In genomic region chr9:44067241-44067959, GRCm38 (mm10) we compare ENCODE assay signal across 8 mouse cellular contexts. TPM values are rescaled to one million over a fixed set of nuclear protein-coding genes. Genes with fewer than 3 reads are reported as not detected.
DNase-seq lines count a peak whose midpoint lies in the region; ATAC-seq lines count a peak whose summit lies in the region.

No protein-coding gene starts in this region.

- ATAC-seq in erythroblast, adult 5-6 weeks (replicated peaks; ENCODE audit: low FRiP score, poor library complexity, severe bottlenecking): no peak
- peak; percentile 57 for ATAC-seq in intestine, embryonic 15.5 days
- ATAC-seq in neural tube, embryonic 15.5 days (ENCODE audit: low FRiP score): peak; percentile 61

- H3K4me1 ChIP-seq in erythroblast, embryonic 14.5 days (ENCODE audit: control insufficient read depth): peaks cover 14% of the 10 kb centered on the region
- peaks cover 22% of the 10 kb centered on the region for H3K4me1 ChIP-seq in intestine, embryonic 15.5 days (replicated peaks)
- peaks cover 25% of the 10 kb centered on the region for H3K4me1 ChIP-seq in neural tube, embryonic 15.5 days

- peak; percentile 63 to 73 for DNase-seq in thymus, adult 18-20 months
- no peak for DNase-seq in thymus, postnatal 25 days
- DNase-seq in right cerebral cortex, postnatal 36 days (ENCODE audit: low spot score in 2 of 2): no peak
- no peak for DNase-seq in ovary, postnatal 14 days (ENCODE audit: low spot score)

- no peaks in the 10 kb centered on the region for H3K36me3 ChIP-seq in erythroblast, embryonic 14.5 days (ENCODE audit: control insufficient read depth)
- no peaks in the 10 kb centered on the region for H3K36me3 ChIP-seq in intestine, embryonic 15.5 days
- H3K36me3 ChIP-seq in neural tube, embryonic 15.5 days: no peaks in the 10 kb centered on the region

- H3K9me3 ChIP-seq in erythroblast, embryonic 14.5 days (ENCODE audit: control insufficient read depth, low read length): no peaks in the 10 kb centered on the region
- H3K9me3 ChIP-seq in intestine, embryonic 15.5 days: no peaks in the 10 kb centered on the region
- no peaks in the 10 kb centered on the region for H3K9me3 ChIP-seq in neural tube, embryonic 15.5 days (replicated peaks)

- H3K27ac ChIP-seq in intestine, embryonic 15.5 days: no peak overlapping the region
- peak overlapping the region; percentile 49 for H3K27ac ChIP-seq in neural tube, embryonic 15.5 days (replicated peaks)

- 7% methylated on average over 15 of the region's 15 CpGs for WGBS in intestine, embryonic 15.5 days
- WGBS in neural tube, embryonic 15.5 days: 8% methylated on average over 15 of the region's 15 CpGs

- peaks cover 16% of the 10 kb centered on the region for H3K27me3 ChIP-seq in erythroblast, embryonic 14.5 days (ENCODE audit: control insufficient read depth)
- no peaks in the 10 kb centered on the region for H3K27me3 ChIP-seq in intestine, embryonic 15.5 days (replicated peaks)
- peaks cover 4% of the 10 kb centered on the region; the same call in 1 of the 2 replicates for H3K27me3 ChIP-seq in neural tube, embryonic 15.5 days (replicated peaks)

- peak overlapping the region; percentile 39 for H3K9ac ChIP-seq in intestine, embryonic 15.5 days
- H3K9ac ChIP-seq in neural tube, embryonic 15.5 days (replicated peaks): peak overlapping the region; percentile 60

- H3K4me2 ChIP-seq in intestine, embryonic 15.5 days (replicated peaks): peak overlapping the region; percentile 94
- peak overlapping the region; percentile 95 for H3K4me2 ChIP-seq in neural tube, embryonic 15.5 days

- peak overlapping the region; percentile 62 for H3K4me3 ChIP-seq in erythroblast, embryonic 14.5 days (replicated peaks)
- peak overlapping the region; percentile 48 for H3K4me3 ChIP-seq in intestine, embryonic 15.5 days (replicated peaks)
- H3K4me3 ChIP-seq in neural tube, embryonic 15.5 days (replicated peaks): peak overlapping the region; percentile 62

RNA-seq across cellular contexts. Expression of gene Usp2, which starts 0.6 kb away (rescaled TPM):
- 0.05 TPM in 1 of 2 replicates, not detected in the other for polyA plus RNA-seq in erythroblast, embryonic 14.5 days (2012)
- total RNA-seq in erythroblast, adult 5-6 weeks (2015; ENCODE audit: low replicate concordance): 1.0 and 1.3 TPM in 2 replicates
- total RNA-seq in erythroblast, adult 5-6 weeks (2017; ENCODE audit: low replicate concordance): 0.28 and 5.7 TPM in 2 replicates
- polyA plus RNA-seq in intestine, embryonic 15.5 days (2015; fragmentation: Nextera tagmentation; extraction: Ambion mirVana): 10.8 and 16.6 TPM in 2 replicates
- polyA plus RNA-seq in neural tube, embryonic 15.5 days (2015; fragmentation: Nextera tagmentation; extraction: Ambion mirVana): 13.1 and 13.3 TPM in 2 replicates

RNA-seq across cellular contexts. Expression of gene Thy1, which starts 24.2 kb away (rescaled TPM):
- not detected in 2 replicates for polyA plus RNA-seq in erythroblast, embryonic 14.5 days (2012)
- total RNA-seq in erythroblast, adult 5-6 weeks (2015; ENCODE audit: low replicate concordance): 1.5 and 9.0 TPM in 2 replicates
- total RNA-seq in erythroblast, adult 5-6 weeks (2017; ENCODE audit: low replicate concordance): 5.0 TPM in 1 of 2 replicates, not detected in the other
- 1.8 and 2.1 TPM in 2 replicates for polyA plus RNA-seq in intestine, embryonic 15.5 days (2015; fragmentation: Nextera tagmentation; extraction: Ambion mirVana)
- polyA plus RNA-seq in neural tube, embryonic 15.5 days (2015; fragmentation: Nextera tagmentation; extraction: Ambion mirVana): 13.0 and 26.6 TPM in 2 replicates

RNA-seq across cellular contexts. Expression of gene Mfrp, which starts 34.1 kb away (rescaled TPM):
- polyA plus RNA-seq in erythroblast, embryonic 14.5 days (2012): not detected in 2 replicates
- total RNA-seq in erythroblast, adult 5-6 weeks (2015; ENCODE audit: low replicate concordance): not detected in 2 replicates
- not detected in 2 replicates for total RNA-seq in erythroblast, adult 5-6 weeks (2017; ENCODE audit: low replicate concordance)
- polyA plus RNA-seq in intestine, embryonic 15.5 days (2015; fragmentation: Nextera tagmentation; extraction: Ambion mirVana): 0.06 and 0.10 TPM in 2 replicates
- polyA plus RNA-seq in neural tube, embryonic 15.5 days (2015; fragmentation: Nextera tagmentation; extraction: Ambion mirVana): 0.08 and 0.28 TPM in 2 replicates

RNA-seq across cellular contexts. Expression of gene C1qtnf5, which starts 39.6 kb away (rescaled TPM):
- polyA plus RNA-seq in erythroblast, embryonic 14.5 days (2012): 0.08 TPM in 1 of 2 replicates, not detected in the other
- total RNA-seq in erythroblast, adult 5-6 weeks (2015; ENCODE audit: low replicate concordance): 2.1 TPM in 1 of 2 replicates, not detected in the other
- not detected in 2 replicates for total RNA-seq in erythroblast, adult 5-6 weeks (2017; ENCODE audit: low replicate concordance)
- 3.1 and 3.5 TPM in 2 replicates for polyA plus RNA-seq in intestine, embryonic 15.5 days (2015; fragmentation: Nextera tagmentation; extraction: Ambion mirVana)
- polyA plus RNA-seq in neural tube, embryonic 15.5 days (2015; fragmentation: Nextera tagmentation; extraction: Ambion mirVana): 5.8 and 9.3 TPM in 2 replicates

RNA-seq across cellular contexts. Expression of gene Gm49380, which starts 45.9 kb away (rescaled TPM):
- not detected in 2 replicates for polyA plus RNA-seq in erythroblast, embryonic 14.5 days (2012)
- not detected in 2 replicates for total RNA-seq in erythroblast, adult 5-6 weeks (2015; ENCODE audit: low replicate concordance)
- total RNA-seq in erythroblast, adult 5-6 weeks (2017; ENCODE audit: low replicate concordance): not detected in 2 replicates
- polyA plus RNA-seq in intestine, embryonic 15.5 days (2015; fragmentation: Nextera tagmentation; extraction: Ambion mirVana): 0.10 TPM in 1 of 2 replicates, not detected in the other
- polyA plus RNA-seq in neural tube, embryonic 15.5 days (2015; fragmentation: Nextera tagmentation; extraction: Ambion mirVana): 0.15 and 0.58 TPM in 2 replicates

Comparison
In these comparisons a context has a peak if more than half of its experiments do, and no peak if none do; other contexts are left out.
1. DNase-seq: peak in thymus, adult 18-20 months (2 of 2); none in thymus, postnatal 25 days (single experiment), right cerebral cortex, postnatal 36 days (0 of 2) and ovary, postnatal 14 days (single experiment).
2. RNA of gene Usp2, which starts 0.6 kb away (polyA plus RNA-seq): 13.1 to 13.3 TPM in neural tube, embryonic 15.5 days and 10.8 to 16.6 TPM in intestine, embryonic 15.5 days; 0.05 TPM in erythroblast, embryonic 14.5 days; every median in the first group is over 10 times any median in the second.
3. Peak in every context shown above with its lines, with median percentiles within 50 percentile points of each other: H3K4me3 ChIP-seq.